Mouse (Mus musculus): ENCODE data around the gene Birc5. TPM values are rescaled to one million over a fixed set of nuclear protein-coding genes. Genes with fewer than 3 reads are reported as not detected.

Birc5 gene
- polyA plus RNA-seq, 1 experiment = 31.8 TPM

- no peak for DNase-seq (ENCODE audit: low read depth)
- TF ChIP-seq CTCF (IDR thresholded peaks at IDR 0.05; ENCODE audit: borderline replicate concordance, extremely low read depth, insufficient read depth, insufficient read length) = no peak
Measured at GRCm38 (mm10) chr11:117816389-117816996, 32.6 kb upstream of the Birc5 start.

- no peak for TF ChIP-seq CTCF (IDR thresholded peaks at IDR 0.05; ENCODE audit: borderline replicate concordance, extremely low read depth, insufficient read depth, insufficient read length)
- no peak for TF ChIP-seq POLR2A (IDR thresholded peaks at IDR 0.05; ENCODE audit: borderline replicate concordance, extremely low read depth, insufficient read depth, insufficient read length, poor library complexity, severe bottlenecking)
Measured at GRCm38 (mm10) chr11:117819095-117819494, 30.0 kb upstream of the Birc5 start.

GRCm38 (mm10) chr11:117820173-117820572 is 28.9 kb upstream of the Birc5 start:
- DNase-seq (ENCODE audit: low read depth) = no peak
- TF ChIP-seq CTCF (IDR thresholded peaks at IDR 0.05; ENCODE audit: borderline replicate concordance, extremely low read depth, insufficient read depth, insufficient read length) = no peak
- no peak for TF ChIP-seq POLR2A (IDR thresholded peaks at IDR 0.05; ENCODE audit: borderline replicate concordance, extremely low read depth, insufficient read depth, insufficient read length, poor library complexity, severe bottlenecking)

More at GRCm38 (mm10) chr11:117819095-117819494, 30.0 kb upstream of the Birc5 start:
- peak; percentile 37 for DNase-seq (ENCODE audit: low read depth)

DNA sequence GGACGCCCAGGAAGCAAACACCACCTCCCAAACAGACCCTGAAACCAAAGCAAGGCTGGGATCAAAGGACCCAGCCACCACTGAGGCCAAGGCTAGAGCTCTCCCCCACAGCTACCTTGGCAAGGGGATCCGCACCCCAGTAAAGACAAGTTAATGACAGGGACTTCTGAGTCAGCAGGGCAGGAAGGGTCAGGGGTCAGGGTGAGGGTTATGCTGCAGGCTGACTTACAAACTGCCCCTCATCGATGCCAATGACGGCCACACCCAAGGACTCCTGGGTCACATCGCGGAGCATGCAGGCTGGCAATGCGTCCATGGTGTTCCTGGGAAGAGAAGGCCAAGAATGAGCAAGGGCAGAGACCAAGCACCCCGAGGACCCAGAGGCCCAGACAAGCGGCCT is 27.2 kb upstream of the Birc5 start:
- no peak for TF ChIP-seq POLR2A (IDR thresholded peaks at IDR 0.05; ENCODE audit: borderline replicate concordance, extremely low read depth, insufficient read depth, insufficient read length, poor library complexity, severe bottlenecking)
- TF ChIP-seq CTCF (IDR thresholded peaks at IDR 0.05; ENCODE audit: borderline replicate concordance, extremely low read depth, insufficient read depth, insufficient read length) = no peak
- no peak for DNase-seq (ENCODE audit: low read depth)

- TF ChIP-seq CTCF (IDR thresholded peaks at IDR 0.05; ENCODE audit: borderline replicate concordance, extremely low read depth, insufficient read depth, insufficient read length) (no peak), POLR2A (IDR thresholded peaks at IDR 0.05; ENCODE audit: borderline replicate concordance, extremely low read depth, insufficient read depth, insufficient read length, poor library complexity, severe bottlenecking) (no peak)
- no peak for DNase-seq (ENCODE audit: low read depth)
Measured at GRCm38 (mm10) chr11:117822728-117823241, 26.3 kb upstream of the Birc5 start.

DNA sequence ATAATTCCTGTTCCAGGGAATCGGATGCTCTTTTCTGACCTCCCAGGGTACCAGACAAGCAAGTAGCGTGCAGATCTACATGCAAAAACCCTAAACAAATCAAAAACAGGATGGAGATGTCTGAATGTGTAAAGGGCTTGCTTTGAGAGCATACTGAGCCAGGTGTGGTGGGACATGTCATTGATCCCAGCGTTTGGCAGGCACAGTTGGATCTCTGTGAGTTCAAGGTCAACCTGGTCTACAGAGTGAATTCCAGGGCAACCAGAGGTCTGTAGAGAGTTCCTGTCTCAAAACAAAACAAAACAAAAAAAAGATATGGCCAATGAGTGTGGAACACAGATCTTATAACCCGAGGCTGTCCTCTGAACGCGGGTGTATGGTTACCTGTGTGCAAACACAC is 25.6 kb upstream of the Birc5 start:
- TF ChIP-seq CTCF (IDR thresholded peaks at IDR 0.05; ENCODE audit: borderline replicate concordance, extremely low read depth, insufficient read depth, insufficient read length) (no peak), POLR2A (IDR thresholded peaks at IDR 0.05; ENCODE audit: borderline replicate concordance, extremely low read depth, insufficient read depth, insufficient read length, poor library complexity, severe bottlenecking) (no peak)
- no peak for DNase-seq (ENCODE audit: low read depth)

GRCm38 (mm10) chr11:117824060-117824969 is 24.7 kb upstream of the Birc5 start:
- peak; percentile 98 for TF ChIP-seq CTCF (IDR thresholded peaks at IDR 0.05; ENCODE audit: borderline replicate concordance, extremely low read depth, insufficient read depth, insufficient read length)
- no peak for TF ChIP-seq POLR2A (IDR thresholded peaks at IDR 0.05; ENCODE audit: borderline replicate concordance, extremely low read depth, insufficient read depth, insufficient read length, poor library complexity, severe bottlenecking)
- peak; percentile 92 for DNase-seq (ENCODE audit: low read depth)

DNA sequence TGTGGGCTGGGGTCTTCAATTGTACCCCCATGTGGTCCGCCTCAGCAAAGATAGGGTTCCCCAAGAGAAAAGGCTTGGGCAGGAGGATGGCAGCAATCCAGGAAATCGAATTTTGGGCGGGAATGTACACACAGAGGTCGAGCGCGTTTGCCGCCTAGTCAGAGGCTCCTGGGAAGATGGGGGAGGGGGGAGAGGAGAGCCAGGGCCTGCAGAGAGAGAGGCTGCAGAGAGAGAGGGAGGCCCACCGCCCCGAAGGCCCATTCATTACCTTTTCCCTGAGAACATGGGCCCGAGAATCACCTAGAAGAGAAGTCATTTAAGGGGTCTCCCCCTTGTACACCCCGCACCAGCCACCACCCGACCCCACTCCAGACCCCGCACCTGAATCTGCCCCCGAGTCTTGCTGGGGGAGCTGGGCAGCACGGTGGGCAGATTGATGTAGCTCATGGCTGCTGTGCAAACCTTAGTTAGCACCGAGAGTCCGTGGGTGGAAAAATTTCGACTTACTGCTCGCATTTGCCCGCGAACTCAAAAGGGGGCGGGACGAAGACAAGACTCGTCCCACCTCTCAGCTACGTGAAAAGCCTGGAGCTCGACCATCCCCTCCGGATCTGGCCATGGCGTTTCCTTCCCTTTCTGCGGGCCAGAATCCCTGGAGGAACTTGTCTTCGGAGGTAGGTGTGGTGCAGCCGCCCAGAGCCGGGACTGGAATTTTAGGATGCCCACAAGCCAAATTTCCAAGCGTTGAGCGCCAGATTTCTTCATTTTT is 23.5 kb upstream of the Birc5 start, which contains the start of the genes Afmid and Tk1:
Afmid (plus strand) TSS at position 592 of the 769 bp plus-strand sequence.
Tk1 (minus strand) TSS at position 760 of the 769 bp plus-strand sequence.
- peak; percentile 92 for DNase-seq (ENCODE audit: low read depth)
- no peak for TF ChIP-seq POLR2A (IDR thresholded peaks at IDR 0.05; ENCODE audit: borderline replicate concordance, extremely low read depth, insufficient read depth, insufficient read length, poor library complexity, severe bottlenecking)
- no peak for TF ChIP-seq CTCF (IDR thresholded peaks at IDR 0.05; ENCODE audit: borderline replicate concordance, extremely low read depth, insufficient read depth, insufficient read length)

GRCm38 (mm10) chr11:117826164-117826563 is 22.9 kb upstream of the Birc5 start:
- no peak for TF ChIP-seq POLR2A (IDR thresholded peaks at IDR 0.05; ENCODE audit: borderline replicate concordance, extremely low read depth, insufficient read depth, insufficient read length, poor library complexity, severe bottlenecking)
- TF ChIP-seq CTCF (IDR thresholded peaks at IDR 0.05; ENCODE audit: borderline replicate concordance, extremely low read depth, insufficient read depth, insufficient read length) = no peak
- DNase-seq (ENCODE audit: low read depth) = peak; percentile 71

DNA sequence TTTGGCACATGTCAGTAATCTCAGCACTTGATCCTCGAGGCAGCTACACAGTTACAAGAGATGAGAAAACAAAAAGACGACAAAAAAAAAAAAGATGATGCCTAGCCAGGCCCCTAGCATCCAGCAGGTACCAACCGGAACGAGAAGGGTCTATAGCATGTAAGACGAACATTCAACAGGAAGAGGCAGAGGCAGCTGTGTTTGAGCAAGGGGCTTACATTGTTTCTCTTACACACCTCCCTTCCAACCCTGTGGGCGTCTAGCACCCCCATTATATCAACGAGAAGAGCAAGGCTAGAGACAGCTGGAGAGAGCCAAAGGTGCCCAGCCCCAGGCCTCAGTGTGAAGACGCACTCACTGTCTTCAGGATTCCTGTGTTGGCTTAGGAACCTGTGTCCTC is 22.1 kb upstream of the Birc5 start:
- TF ChIP-seq POLR2A (IDR thresholded peaks at IDR 0.05; ENCODE audit: borderline replicate concordance, extremely low read depth, insufficient read depth, insufficient read length, poor library complexity, severe bottlenecking) = no peak
- no peak for DNase-seq (ENCODE audit: low read depth)

DNA sequence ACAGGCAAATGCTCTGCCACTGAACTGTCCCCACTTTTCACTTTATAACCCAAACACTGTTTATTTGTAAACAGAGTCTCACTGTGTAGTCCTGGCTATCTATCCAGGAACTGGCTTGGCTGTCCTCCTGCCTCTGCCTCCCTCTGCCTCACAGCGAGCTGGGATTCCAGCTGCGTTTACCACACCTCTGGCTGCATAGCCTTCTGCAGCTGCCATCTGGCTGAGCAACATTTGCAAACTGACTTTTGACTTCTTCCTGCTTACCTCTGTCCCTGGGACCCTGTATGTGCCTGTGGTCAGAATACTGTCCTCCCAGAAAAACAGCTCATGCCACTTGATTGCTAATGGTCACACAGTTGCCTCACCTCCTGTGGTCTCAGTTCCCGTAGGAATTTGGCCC is 21.7 kb upstream of the Birc5 start:
- DNase-seq (ENCODE audit: low read depth) = no peak
- TF ChIP-seq POLR2A (IDR thresholded peaks at IDR 0.05; ENCODE audit: borderline replicate concordance, extremely low read depth, insufficient read depth, insufficient read length, poor library complexity, severe bottlenecking) (no peak), CTCF (IDR thresholded peaks at IDR 0.05; ENCODE audit: borderline replicate concordance, extremely low read depth, insufficient read depth, insufficient read length) (no peak)

Measured in brain, embryonic 14.5 days (tissue).